Mouse (Mus musculus) gastrocnemius, postnatal 14 days (tissue): Measurements from ENCODE around the gene Pnrc2. TPM values are rescaled to one million over a fixed set of nuclear protein-coding genes. Genes with fewer than 3 reads are reported as not detected.
A peak's percentile ranks its signal among the peaks of the same experiment; 100 is the strongest.

Experiments
- DNase-seq: peaks from one replicate; pipeline ENCODE4 v3.0.0; 2021; ENCODE audit warnings: mixed read lengths
- intact Hi-C: fragments of 180-260 bp; cut with DNase I; formaldehyde crosslinking; loops from one replicate; pipeline ENCODE4 v1.15.1; 2025; ENCODE audit warnings: low total_unique reads
- total RNA-seq, 2 experiments: library from RNA; stranded (reverse); gene quantifications; 2 replicates each; pipeline ENCODE4 v1.2.3; 2021

Pnrc2 gene
- total RNA-seq, 2 experiments from 2014 or later = 44.3 to 59.3 TPM

DNA sequence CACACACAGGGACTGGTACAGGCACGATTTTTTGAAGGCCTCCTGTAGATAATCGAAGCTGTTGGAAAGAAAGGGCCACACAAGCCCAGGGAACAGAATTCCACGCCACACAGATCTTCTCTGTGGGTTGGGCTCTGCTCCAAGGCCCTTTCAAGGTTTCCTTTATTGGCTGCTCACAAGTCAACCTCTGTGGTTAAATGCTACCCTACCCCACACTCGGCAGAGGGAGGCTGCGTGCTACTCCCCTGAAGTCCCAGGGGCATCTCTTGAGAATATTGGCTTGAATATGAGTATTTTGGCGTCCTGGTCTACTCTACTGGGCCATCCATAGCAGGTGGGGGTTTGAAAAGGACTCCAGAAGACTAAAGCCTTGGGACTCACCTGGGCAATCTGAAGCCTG, 22.5 kb upstream of the Pnrc2 start:
- intact Hi-C loops = no loop called here
- no peak for DNase-seq

DNA sequence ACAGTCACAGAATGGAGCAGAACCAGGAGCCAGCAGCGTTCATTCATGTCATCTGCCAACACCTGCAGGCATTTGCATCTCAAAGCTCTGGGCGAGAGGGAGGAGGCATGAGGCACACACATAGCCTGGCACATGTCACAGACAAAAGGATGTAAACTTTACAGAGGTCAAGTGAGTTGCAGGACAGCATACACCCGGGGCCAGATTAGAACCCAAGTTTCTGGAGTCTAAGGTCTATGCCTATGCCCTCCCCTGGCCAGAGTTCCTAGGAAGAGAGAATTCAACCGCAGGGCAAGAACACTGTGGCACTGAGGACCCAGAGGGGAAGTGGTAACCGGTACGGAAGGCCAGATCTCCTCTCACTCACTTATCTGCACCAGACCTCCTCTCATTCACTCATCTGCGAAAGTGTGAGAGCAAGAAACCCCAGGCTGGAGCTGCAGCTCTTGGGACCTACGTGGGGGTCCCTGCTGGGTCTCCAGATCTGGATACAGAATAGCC, 21.5 kb upstream of the Pnrc2 start, which contains the start of gene Cnr2:
Cnr2 (plus strand) TSS at position 324 of the 501 bp plus-strand sequence.
- intact Hi-C loops = no loop called here

DNA sequence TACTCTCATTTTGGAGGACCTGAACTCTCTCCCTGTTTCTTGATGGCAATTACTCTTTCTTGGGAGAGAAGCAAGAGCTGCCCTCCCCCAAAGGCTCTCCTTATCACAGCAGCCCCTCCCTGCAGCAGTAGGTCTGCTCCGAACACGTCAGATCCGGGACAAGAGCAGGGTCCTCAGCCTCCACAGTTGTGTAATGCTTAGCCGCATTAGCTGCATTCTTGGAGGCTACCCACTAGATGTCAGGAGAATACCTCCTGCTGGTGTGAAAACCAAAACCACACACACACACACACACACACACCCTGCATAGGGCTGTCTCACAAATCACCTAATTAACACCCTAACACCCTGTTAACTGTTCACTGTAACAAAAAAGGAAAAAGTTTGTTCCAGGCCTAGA, 19.2 kb upstream of the Pnrc2 start:
- intact Hi-C loops = loop anchor here (5.0 kb wide), 1 partner anchor 39 kb away; no protein-coding TSS in a partner anchor
- DNase-seq = no peak

More for the DNA sequence above, 21.5 kb upstream of the Pnrc2 start, which contains the start of gene Cnr2:
- DNase-seq = no peak

DNA sequence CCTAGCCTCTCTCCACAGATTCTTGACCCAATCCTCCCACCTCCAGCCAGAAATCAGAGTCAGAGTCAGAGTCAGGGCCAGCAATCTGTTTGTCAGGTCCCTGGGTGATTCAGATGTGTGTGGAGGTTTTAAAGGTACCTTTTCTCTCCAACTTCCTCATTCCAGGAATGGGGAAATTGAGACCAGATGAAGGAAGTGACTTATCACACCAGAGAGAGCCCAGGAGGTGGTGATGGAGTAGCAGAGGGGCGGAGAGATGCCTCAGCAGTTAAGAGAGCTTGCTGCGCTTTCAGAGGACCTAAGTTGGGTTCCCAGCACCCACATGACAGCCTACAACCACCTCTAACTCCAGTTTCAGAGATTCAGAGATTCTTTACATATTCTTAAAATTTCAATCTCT, 17.9 kb upstream of the Pnrc2 start:
- DNase-seq = no peak
- intact Hi-C loops = loop anchor here (5.0 kb wide), 1 partner anchor 41 kb away; no protein-coding TSS in a partner anchor

DNA sequence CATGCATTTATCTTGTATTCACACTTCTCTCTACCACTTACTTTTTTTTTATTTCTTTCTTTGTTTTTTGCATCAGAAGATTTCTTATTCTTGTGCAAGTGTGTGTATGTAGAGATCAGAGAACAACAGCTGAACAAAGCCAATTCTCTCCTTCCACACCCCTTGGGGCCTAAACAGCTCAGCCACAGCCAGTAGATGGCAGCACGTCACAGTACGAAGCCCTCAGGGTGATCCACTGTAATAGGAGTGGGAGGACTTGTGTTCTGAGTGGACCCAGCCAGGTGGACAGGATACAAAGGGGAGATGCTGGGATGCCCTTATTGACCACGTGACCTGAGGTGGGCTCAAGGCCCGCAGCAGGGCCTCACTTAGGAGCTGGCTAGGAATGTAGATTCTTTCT, 16.2 kb upstream of the Pnrc2 start:
- intact Hi-C loops = loop anchor here (5.0 kb wide), 1 partner anchor 42 kb away; no protein-coding TSS in a partner anchor
- peak; percentile 75 for DNase-seq

DNA sequence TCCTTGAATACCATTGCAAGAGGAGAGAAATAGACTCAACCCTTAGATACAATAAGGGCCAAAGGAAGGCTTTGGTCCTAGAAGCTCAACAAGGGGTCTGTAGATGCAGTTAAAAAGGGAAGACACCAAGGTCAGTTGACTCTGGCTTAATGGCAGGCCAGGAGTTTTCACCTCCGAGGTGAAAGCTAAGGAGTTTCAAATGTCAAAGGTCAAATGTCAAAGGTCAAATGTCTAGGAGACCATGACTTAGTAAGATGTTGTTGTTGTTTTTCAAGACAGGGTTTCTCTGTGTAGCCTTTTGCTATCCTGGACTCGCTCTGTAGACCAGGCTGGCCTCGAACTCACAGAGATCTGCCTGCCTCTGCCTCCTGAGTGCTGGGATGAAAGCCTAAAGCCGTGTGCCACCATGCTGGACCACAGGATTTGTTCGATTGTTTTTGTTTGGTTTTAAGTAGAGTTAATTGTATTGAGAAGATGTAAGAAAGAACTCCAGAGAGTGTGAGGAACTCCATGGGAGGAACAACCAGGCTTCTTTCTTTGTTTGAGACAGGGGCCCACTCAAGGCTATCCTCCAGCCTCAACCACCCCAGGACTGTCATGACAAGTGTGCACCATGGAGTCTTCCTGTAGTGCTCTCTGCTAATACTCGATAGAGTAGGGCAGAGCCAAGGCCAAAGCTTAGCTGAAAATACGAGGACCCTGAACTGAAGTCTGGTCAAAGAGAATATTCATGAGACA, 15.7 kb upstream of the Pnrc2 start:
- intact Hi-C loops = no loop called here
- DNase-seq = no peak

DNA sequence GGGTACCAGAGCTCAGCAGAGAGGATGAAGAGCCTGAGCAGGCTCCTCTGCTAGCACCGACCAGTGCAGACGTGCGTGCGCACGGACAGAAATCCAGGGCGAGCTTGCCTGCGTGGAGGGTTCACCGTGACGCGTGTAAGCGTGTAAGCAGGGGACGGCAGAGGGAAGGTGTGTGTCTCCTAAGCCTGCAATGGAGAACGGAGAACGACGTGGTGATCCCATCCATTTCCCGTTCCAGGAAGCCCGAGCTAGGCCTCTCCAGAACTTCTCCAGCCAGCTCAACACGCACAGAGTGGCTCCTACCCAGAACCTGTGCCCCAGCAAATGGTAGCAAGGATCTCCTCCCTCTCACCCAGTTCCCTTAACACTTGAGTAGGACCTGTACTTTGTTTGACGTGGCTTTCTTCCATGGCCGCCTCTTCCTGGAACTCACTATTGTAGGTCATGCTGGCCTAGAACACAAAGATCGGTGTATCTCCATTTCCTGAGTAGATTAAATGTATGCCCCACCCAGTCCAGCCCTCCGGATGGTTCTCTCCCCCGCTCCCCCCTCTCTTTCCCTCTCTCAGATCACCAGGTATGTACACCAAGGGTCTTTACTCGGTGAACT, 14.9 kb upstream of the Pnrc2 start:
- intact Hi-C loops = no loop called here
- no peak for DNase-seq

DNA sequence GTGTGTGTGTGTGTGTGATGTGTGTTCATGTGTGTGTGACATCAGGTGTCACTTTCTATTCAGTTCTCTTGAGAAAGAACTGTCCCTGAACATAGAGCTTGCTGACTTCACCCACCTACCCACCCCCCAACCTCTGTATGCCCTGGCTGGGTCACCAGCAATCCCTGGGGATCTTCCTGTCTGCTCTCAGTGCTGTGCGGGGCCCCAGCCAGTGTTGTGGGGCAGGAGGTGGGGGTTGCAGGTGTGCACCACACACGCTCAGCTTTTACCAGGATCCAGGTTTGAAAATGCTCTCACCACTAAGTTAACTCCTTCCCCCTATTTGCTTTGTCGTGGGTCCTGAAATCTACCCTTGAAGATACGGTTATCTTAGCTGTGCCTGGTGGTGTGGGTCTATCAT, 12.5 kb upstream of the Pnrc2 start:
- DNase-seq = no peak
- intact Hi-C loops = no loop called here

DNA sequence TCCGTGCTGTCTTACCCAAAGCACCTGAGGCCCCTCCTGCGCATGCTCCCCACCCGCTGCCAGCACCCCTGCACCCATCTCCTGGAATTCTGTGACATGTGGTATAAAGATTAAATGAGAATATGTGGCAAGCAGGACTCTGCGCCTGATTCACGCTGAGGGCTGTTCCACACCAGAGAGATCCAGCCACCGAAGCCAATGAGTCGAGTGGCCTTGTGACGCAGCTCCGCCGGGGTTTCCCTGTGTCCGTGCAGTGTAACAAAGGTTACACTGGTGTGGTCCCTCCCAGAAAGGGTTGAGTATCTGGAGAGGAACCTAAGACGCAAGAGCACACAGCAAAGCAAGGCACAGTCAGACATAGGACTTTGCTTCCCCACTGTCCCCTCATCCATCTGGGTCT, 12.0 kb upstream of the Pnrc2 start:
- intact Hi-C loops = no loop called here
- no peak for DNase-seq

DNA sequence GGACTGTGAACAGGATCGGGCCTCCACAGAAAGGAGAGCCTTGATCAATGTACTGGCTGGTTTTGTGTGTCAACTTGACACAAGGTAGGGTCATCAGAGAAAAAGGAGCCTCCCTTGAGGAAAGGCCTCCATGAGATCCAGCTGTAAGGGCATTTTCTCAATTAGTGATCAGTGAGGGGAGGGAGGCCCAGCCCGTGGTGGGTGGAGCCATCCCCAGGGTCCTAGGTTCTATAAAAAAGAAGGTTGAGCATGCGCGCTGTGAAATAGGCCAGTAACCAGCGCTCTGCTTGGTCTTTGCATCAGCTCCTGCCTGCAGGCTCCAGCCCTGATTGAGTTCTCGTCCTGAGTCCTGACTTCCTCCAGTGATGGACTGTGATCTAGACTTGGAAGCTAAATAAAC, 10.9 kb upstream of the Pnrc2 start:
- DNase-seq = no peak
- intact Hi-C loops = loop anchor here (5.0 kb wide), 2 partner anchors 67 to 82 kb away; no protein-coding TSS in a partner anchor

DNA sequence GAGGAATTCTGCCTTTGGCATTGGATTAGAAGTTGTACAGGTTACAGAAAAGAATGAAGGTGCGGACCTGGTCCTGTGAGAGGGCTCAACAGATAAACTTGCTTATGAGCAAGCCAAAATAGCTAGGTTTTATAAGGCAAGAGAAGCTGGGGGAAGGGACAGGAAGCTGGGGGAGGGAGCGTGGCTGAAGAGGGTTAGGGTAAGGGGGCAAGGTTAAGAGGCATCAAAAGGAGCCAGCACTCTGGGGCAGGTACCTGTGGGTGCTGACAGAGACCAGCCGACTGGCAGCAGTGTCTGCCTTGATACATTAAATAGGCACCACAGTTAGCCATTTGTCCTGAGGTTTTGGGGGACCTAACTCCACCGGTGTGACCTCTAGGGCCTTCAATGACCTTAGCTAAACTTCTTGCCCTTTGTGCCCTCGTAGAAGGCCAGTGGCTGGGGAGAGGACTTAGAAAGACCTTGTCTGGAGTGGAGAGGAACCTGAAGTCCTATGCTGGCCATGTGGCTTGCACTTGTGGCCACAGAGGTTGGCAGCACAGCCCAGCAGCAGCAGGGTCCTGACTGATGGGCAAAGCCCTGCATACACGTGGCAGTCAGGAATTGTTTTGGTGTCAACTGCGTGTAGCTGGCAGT, 10.3 kb upstream of the Pnrc2 start:
- no peak for DNase-seq
- intact Hi-C loops = loop anchor here (5.0 kb wide), 2 partner anchors 67 to 82 kb away; no protein-coding TSS in a partner anchor

DNA sequence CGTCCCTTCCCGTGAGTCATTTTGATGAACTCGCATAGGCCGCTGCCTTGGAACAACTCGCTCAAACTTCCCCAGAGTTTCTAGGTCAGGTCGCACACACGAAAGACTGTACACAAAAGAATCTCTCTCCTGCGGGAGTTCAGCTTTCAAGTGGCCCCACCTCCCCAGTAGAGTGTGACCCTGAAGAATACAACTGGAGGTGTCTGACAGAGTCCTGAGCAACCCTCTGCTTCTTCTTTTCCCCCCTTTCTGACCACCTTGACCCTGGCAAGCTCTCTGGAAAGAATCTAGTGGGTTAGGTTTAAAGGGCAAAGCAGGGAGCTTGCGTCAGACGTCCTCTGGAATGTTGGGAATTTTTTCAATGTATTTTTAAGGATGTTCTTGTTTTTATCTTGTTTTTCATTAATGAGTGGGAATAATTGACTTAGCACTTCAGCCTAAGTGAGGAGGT, 9.8 kb upstream of the Pnrc2 start:
- intact Hi-C loops = loop anchor here (5.0 kb wide), 2 partner anchors 66 to 81 kb away; no protein-coding TSS in a partner anchor
- no peak for DNase-seq

DNA sequence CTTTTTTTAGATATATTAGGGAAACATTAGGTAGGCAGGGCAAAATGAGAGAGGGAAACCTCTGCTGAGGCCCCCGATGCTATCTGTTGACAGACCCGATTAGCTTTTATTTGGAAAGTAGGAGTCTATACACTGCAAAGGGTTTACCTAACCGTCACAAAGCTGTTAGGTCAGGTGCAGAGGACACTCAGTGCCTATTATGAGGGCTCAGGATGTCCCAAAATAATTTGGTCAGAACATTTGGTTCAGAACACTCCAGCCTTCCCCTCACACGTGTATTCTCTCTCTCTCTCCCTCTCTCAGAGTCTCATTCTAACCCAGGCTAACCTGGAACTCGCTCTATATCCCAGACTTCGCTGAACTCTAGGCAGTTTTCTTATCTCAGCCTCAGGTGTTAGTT, 8.4 kb upstream of the Pnrc2 start:
- intact Hi-C loops = loop anchor here (5.0 kb wide), 2 partner anchors 65 to 80 kb away; no protein-coding TSS in a partner anchor
- DNase-seq = no peak

DNA sequence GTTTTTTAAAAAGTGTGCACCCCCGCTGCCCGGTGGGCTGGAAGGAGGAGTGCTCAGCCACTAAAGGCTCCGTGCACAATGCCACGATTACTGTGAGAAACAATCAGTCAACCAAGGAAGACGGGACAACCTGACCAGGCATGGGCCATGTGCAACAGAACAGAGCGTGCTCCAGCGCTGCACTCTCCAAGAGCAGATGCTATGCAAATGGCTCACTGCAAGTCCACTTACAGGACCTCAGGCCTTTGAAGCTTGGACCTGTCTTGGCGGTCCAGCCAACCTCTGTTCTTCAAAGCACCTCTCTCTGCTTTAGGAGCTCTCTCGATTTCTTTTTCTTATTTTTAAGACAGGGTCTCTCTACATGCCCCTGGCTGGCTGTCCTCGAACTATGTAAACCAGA, 6.9 kb upstream of the Pnrc2 start:
- intact Hi-C loops = loop anchor here (5.0 kb wide), 2 partner anchors 63 to 78 kb away; no protein-coding TSS in a partner anchor
- no peak for DNase-seq

DNA sequence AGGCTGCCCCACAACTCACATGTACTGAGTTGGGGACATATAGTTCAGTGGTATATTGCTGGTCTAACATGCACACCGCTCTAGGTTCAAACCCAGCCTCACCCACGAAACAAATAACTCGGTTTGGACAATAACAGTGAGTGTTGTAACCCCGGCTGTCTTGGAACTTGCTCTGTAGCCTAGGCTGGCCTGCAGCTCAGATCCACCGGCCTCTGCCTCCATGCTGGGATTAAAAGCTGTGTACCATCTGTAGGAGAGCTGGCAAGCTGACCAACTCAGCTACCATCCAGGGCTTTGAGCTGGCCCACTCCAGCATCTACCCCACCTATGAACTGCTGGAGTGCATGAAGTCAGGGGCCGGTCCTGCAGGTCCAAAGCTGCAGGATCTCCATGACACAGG, 6.4 kb upstream of the Pnrc2 start:
- intact Hi-C loops = loop anchor here (5.0 kb wide), 2 partner anchors 63 to 78 kb away; no protein-coding TSS in a partner anchor
- DNase-seq = no peak

DNA sequence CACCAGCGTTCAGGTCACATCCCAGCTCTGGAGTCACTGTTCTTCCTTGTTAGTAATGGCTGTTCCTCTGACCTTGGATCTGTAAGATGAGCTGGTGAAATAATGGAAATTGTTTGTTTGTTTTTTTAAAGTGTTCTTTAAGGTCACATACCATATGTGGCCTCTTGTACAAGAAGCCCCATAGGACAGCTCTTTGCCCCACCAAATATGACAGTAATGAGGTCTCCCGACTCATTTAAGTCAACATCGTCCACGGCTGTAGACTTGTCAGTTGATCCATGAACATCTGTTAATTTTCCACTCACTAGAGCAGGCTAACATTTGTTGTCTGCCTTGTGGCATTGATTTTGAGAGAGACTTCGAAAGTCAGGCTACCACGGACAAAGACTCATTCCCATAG, 5.4 kb upstream of the Pnrc2 start:
- DNase-seq = no peak
- intact Hi-C loops = no loop called here

DNA sequence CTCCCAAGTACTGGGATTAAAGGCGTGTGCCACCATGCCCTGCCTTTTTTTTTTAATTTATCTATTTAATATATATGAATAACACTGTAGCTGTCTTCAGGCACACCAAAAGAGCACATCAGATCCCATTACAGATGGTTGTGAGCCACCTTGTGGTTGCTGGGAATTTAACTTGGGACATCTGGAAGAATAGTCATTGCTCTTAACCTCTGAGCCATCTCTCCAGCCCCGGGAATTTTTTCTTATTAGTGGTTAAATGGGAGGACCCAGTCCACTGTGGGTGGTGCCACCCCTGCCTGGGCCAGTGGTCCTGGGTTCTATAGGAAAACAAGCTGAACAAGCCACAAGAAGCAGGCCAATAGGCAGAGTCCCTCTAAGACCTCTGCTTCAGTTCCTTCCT, 4.1 kb upstream of the Pnrc2 start:
- intact Hi-C loops = no loop called here
- no peak for DNase-seq

DNA sequence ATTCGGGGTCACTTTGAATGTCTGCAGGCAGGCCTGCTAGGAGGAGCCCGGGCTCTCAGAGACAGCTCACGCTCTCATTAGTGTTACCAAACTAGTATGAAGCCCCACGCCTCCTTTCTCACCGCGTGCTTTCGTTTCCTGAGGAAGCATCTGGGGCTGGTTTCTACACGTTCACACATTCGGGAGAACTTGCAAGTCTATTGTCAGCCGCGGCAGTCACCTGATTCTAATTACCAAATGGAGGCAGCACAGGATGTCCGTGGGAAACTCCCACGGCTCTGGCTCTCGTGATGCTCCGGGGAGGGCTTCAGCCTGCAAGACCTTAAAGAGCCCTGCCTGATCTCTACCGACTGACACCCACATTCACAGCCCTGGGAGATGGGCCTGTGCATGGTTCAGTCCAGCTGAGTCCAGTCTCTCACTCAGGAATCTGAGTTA, 3.0 kb upstream of the Pnrc2 start:
- DNase-seq = peak; percentile 65
- intact Hi-C loops = no loop called here

DNA sequence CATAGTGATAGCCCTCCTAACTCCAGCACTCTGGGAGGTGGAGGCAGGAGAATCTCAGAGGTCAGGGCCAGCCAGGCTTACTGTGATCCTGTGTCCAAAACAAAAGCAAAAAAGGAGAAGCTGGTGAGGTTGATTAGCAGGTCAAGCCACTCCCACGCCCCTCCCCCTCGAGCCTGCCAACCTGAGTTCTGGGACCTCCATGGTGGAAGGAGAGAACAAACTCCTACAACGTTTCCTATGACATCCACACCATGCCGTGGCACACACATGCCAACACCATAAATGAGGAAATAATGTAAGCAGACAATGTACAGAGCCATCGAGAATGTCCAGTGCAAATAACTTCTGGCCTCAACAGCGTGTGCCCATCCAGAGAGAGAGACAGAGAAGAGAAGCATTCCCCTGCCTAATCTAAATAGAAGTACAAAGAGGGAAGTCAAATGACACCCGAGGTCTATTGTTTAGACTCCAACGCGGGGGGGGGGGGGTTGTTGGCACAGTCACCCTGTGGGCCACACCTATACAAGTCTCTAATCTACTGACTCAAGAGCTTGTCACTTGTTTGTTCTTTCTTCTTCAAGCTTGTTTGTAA, 2.4 kb upstream of the Pnrc2 start:
- intact Hi-C loops = no loop called here
- peak; percentile 67 for DNase-seq

DNA sequence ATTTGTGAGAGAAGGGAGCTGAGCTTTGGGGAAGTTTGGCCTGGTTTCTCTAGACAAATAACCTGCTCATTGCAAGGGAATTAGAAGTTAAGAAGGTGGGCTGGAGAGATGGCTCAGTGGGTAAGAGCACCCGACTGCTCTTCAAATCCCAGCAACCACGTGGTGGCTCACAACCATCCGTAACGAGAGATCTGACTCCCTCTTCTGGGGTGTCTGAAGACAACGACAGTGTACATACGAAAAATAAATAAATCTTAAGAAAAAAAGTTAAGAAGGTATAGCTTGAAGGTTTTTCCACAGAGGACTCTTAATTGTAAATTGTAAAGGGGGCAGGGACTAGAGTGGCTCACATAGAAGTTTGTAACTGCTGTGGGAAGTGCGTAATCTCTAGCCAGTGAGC, 1.9 kb upstream of the Pnrc2 start:
- DNase-seq = no peak
- intact Hi-C loops = no loop called here
